Mouse (Mus musculus): ENCODE data around the gene Mpp3.

The Mpp3 gene

GRCm38 (mm10) chr11:102039487-102040137 lies 11.4 kb upstream of the Mpp3 start:
- no peak for DNase-seq (ENCODE audit: low read depth, low spot score)

GRCm38 (mm10) chr11:102037789-102038188 lies 9.5 kb upstream of the Mpp3 start:
- no peak for DNase-seq (ENCODE audit: low read depth, low spot score)

GRCm38 (mm10) chr11:102036336-102036735 lies 8.1 kb upstream of the Mpp3 start:
- DNase-seq (ENCODE audit: low read depth, low spot score): no peak

GRCm38 (mm10) chr11:102035456-102035960 lies 7.2 kb upstream of the Mpp3 start:
- no peak for DNase-seq (ENCODE audit: low read depth, low spot score)

- DNase-seq (ENCODE audit: low read depth, low spot score): no peak
Measured at GRCm38 (mm10) chr11:102034887-102035286, 6.6 kb upstream of the Mpp3 start.

- no peak for DNase-seq (ENCODE audit: low read depth, low spot score)
Measured at GRCm38 (mm10) chr11:102033055-102033591, 4.9 kb upstream of the Mpp3 start.

- no peak for DNase-seq (ENCODE audit: low read depth, low spot score)
Measured at GRCm38 (mm10) chr11:102031149-102031548, 2.9 kb upstream of the Mpp3 start.

GRCm38 (mm10) chr11:102029966-102030365 lies 1.7 kb upstream of the Mpp3 start:
- no peak for DNase-seq (ENCODE audit: low read depth, low spot score)

GRCm38 (mm10) chr11:102029304-102029703 lies 1.0 kb upstream of the Mpp3 start:
- DNase-seq (ENCODE audit: low read depth, low spot score): no peak

- DNase-seq (ENCODE audit: low read depth, low spot score): peak; percentile 22
Measured at GRCm38 (mm10) chr11:102027361-102028017, 772 bp downstream of the Mpp3 start.

GRCm38 (mm10) chr11:102026694-102027360 lies 1.4 kb downstream of the Mpp3 start:
- DNase-seq (ENCODE audit: low read depth, low spot score): peak; percentile 32

GRCm38 (mm10) chr11:102025991-102026660 lies 2.1 kb downstream of the Mpp3 start:
- no peak for DNase-seq (ENCODE audit: low read depth, low spot score)

GRCm38 (mm10) chr11:102025354-102025753 lies 2.9 kb downstream of the Mpp3 start:
- peak; percentile 16 for DNase-seq (ENCODE audit: low read depth, low spot score)

GRCm38 (mm10) chr11:102024875-102025274 lies 3.4 kb downstream of the Mpp3 start:
- DNase-seq (ENCODE audit: low read depth, low spot score): no peak

GRCm38 (mm10) chr11:102024084-102024758 lies 4.0 kb downstream of the Mpp3 start:
- no peak for DNase-seq (ENCODE audit: low read depth, low spot score)

- DNase-seq (ENCODE audit: low read depth, low spot score): no peak
Measured at GRCm38 (mm10) chr11:102023406-102023805, 4.9 kb downstream of the Mpp3 start.

- DNase-seq (ENCODE audit: low read depth, low spot score): no peak
Measured at GRCm38 (mm10) chr11:102021196-102021595, 7.1 kb downstream of the Mpp3 start.

GRCm38 (mm10) chr11:102019736-102020135 lies 8.5 kb downstream of the Mpp3 start:
- no peak for DNase-seq (ENCODE audit: low read depth, low spot score)

GRCm38 (mm10) chr11:102016136-102016535 lies 12.1 kb downstream of the Mpp3 start:
- no peak for DNase-seq (ENCODE audit: low read depth, low spot score)

- no peak for DNase-seq (ENCODE audit: low read depth, low spot score)
Measured at GRCm38 (mm10) chr11:102015472-102015871, 12.8 kb downstream of the Mpp3 start.

- DNase-seq (ENCODE audit: low read depth, low spot score): no peak
Measured at GRCm38 (mm10) chr11:102013201-102013600, 15.1 kb downstream of the Mpp3 start.

Data from ES-CJ7 (cell line).